Comparison of ENCODE assay signal across 23 mouse cellular contexts in genomic region chr15:98980012-98980614, GRCm38 (mm10). TPM values are rescaled to one million over a fixed set of nuclear protein-coding genes. Genes with fewer than 3 reads are reported as not detected.
A peak's percentile ranks its signal among the peaks of the same experiment; 100 is the strongest.
DNase-seq lines count a peak whose midpoint lies in the region; ATAC-seq and TF ChIP-seq lines count a peak whose summit lies in the region.
"Had no signal": no experiment of that assay in that cellular context is flagged by ENCODE, and none has a peak within 500 bp of the region (broad histone marks: within the 10 kb centered on the region; RNA-seq: fewer than 3 reads in every experiment).

No protein-coding gene starts in this region.

- H3K4me1 ChIP-seq in forebrain, embryonic 13.5 days = peaks cover 62% of the 10 kb centered on the region
- peaks cover 20% of the 10 kb centered on the region for H3K4me1 ChIP-seq in forebrain, postnatal 0 days (ENCODE audit: insufficient read depth)
- H3K4me1 ChIP-seq in embryonic facial prominence, embryonic 15.5 days = peaks cover 28% of the 10 kb centered on the region
- peaks cover 49% of the 10 kb centered on the region for H3K4me1 ChIP-seq in midbrain, embryonic 11.5 days (ENCODE audit: control insufficient read depth, insufficient read depth, low read length)
- H3K4me1 ChIP-seq in neural tube, embryonic 14.5 days (ENCODE audit: control insufficient read depth, insufficient read depth, low read length) = peaks cover 37% of the 10 kb centered on the region
- H3K4me1 ChIP-seq: stomach, embryonic 15.5 days had no signal

- no peak overlapping the region for H3K4me2 ChIP-seq in forebrain, embryonic 13.5 days
- H3K4me2 ChIP-seq in forebrain, postnatal 0 days (ENCODE audit: low read depth) = no peak overlapping the region
- no peak overlapping the region for H3K4me2 ChIP-seq in embryonic facial prominence, embryonic 15.5 days (replicated peaks)
- no peak overlapping the region for H3K4me2 ChIP-seq in midbrain, embryonic 11.5 days
- no peak overlapping the region for H3K4me2 ChIP-seq in neural tube, embryonic 14.5 days (ENCODE audit: low read depth, low read length)
- H3K4me2 ChIP-seq: limb, embryonic 15.5 days; stomach, embryonic 15.5 days had no signal

- peak overlapping the region; percentile 26; the same call in 1 of the 2 replicates for H3K27ac ChIP-seq in forebrain, embryonic 13.5 days
- H3K27ac ChIP-seq in forebrain, postnatal 0 days (ENCODE audit: low read depth, low read length) = no peak overlapping the region
- 0 out of 2 replicates have a peak overlapping the region, but pooled peaks have one; percentile 39 for H3K27ac ChIP-seq in embryonic facial prominence, embryonic 15.5 days (replicated peaks)
- H3K27ac ChIP-seq in midbrain, embryonic 11.5 days (ENCODE audit: low read depth, low read length) = peak overlapping the region; percentile 30; the same call in 1 of the 2 replicates
- peak overlapping the region; percentile 16; the same call in 1 of the 2 replicates for H3K27ac ChIP-seq in neural tube, embryonic 14.5 days (ENCODE audit: low read depth, low read length)
- H3K27ac ChIP-seq: gastrocnemius, adult 2 months; limb, embryonic 15.5 days; macrophage; stomach, embryonic 15.5 days had no signal

- no peaks in the 10 kb centered on the region for H3K27me3 ChIP-seq in forebrain, embryonic 13.5 days
- H3K27me3 ChIP-seq in forebrain, postnatal 0 days (ENCODE audit: insufficient read depth, low read length) = no peaks in the 10 kb centered on the region
- H3K27me3 ChIP-seq in embryonic facial prominence, embryonic 15.5 days = no peaks in the 10 kb centered on the region
- no peaks in the 10 kb centered on the region for H3K27me3 ChIP-seq in midbrain, embryonic 11.5 days (ENCODE audit: control insufficient read depth, insufficient read depth, low read length)
- H3K27me3 ChIP-seq in neural tube, embryonic 14.5 days (ENCODE audit: control insufficient read depth, insufficient read depth, low read length) = no peaks in the 10 kb centered on the region
- H3K27me3 ChIP-seq: limb, embryonic 15.5 days; stomach, embryonic 15.5 days had no signal

- ATAC-seq in forebrain, embryonic 13.5 days = no peak
- ATAC-seq in forebrain, postnatal 0 days = no peak
- ATAC-seq in embryonic facial prominence, embryonic 15.5 days (ENCODE audit: insufficient number of reproducible peaks, low FRiP score, low TSS enrichment, low read depth) = no peak
- no peak for ATAC-seq in midbrain, embryonic 11.5 days (ENCODE audit: low FRiP score)
- no peak for ATAC-seq in neural tube, embryonic 14.5 days (ENCODE audit: low read depth)
- no peak for ATAC-seq in megakaryocyte-erythroid progenitor cell, adult 5-6 weeks (replicated peaks; ENCODE audit: low FRiP score, low TSS enrichment, poor library complexity, severe bottlenecking)
- ATAC-seq: forebrain, embryonic 14.5 days had no signal

- H3K36me3 ChIP-seq in forebrain, embryonic 13.5 days (ENCODE audit: poor library complexity, severe bottlenecking) = no peaks in the 10 kb centered on the region
- no peaks in the 10 kb centered on the region for H3K36me3 ChIP-seq in forebrain, postnatal 0 days (ENCODE audit: insufficient read depth)
- H3K36me3 ChIP-seq in embryonic facial prominence, embryonic 15.5 days = no peaks in the 10 kb centered on the region
- H3K36me3 ChIP-seq in midbrain, embryonic 11.5 days (ENCODE audit: control insufficient read depth, insufficient read depth, low read length) = no peaks in the 10 kb centered on the region
- H3K36me3 ChIP-seq in neural tube, embryonic 14.5 days (ENCODE audit: control insufficient read depth, insufficient read depth, low read length) = no peaks in the 10 kb centered on the region
- H3K36me3 ChIP-seq: limb, embryonic 15.5 days; stomach, embryonic 15.5 days had no signal

- TF ChIP-seq CTCF in forebrain, postnatal 0 days (IDR thresholded peaks at IDR 0.05; ENCODE audit: low read depth) = no peak

- no peak overlapping the region for H3K9ac ChIP-seq in forebrain, embryonic 13.5 days
- H3K9ac ChIP-seq in forebrain, postnatal 0 days = no peak overlapping the region
- no peak overlapping the region for H3K9ac ChIP-seq in embryonic facial prominence, embryonic 15.5 days
- peak overlapping the region; percentile 9; the same call in 1 of the 2 replicates for H3K9ac ChIP-seq in midbrain, embryonic 11.5 days (ENCODE audit: low read length)
- H3K9ac ChIP-seq in neural tube, embryonic 14.5 days (replicated peaks; ENCODE audit: low read depth, low read length) = no peak overlapping the region
- H3K9ac ChIP-seq: limb, embryonic 15.5 days; stomach, embryonic 15.5 days had no signal

- H3K9me3 ChIP-seq in forebrain, embryonic 13.5 days (replicated peaks) = no peaks in the 10 kb centered on the region
- H3K9me3 ChIP-seq in forebrain, postnatal 0 days (ENCODE audit: low read length) = no peaks in the 10 kb centered on the region
- H3K9me3 ChIP-seq in embryonic facial prominence, embryonic 15.5 days (replicated peaks) = no peaks in the 10 kb centered on the region
- H3K9me3 ChIP-seq in midbrain, embryonic 11.5 days (ENCODE audit: control insufficient read depth, low read length) = no peaks in the 10 kb centered on the region
- no peaks in the 10 kb centered on the region for H3K9me3 ChIP-seq in neural tube, embryonic 14.5 days (ENCODE audit: control insufficient read depth, low read length)
- H3K9me3 ChIP-seq: limb, embryonic 15.5 days; stomach, embryonic 15.5 days had no signal

- H3K4me3 ChIP-seq in forebrain, embryonic 13.5 days = no peak overlapping the region
- H3K4me3 ChIP-seq in forebrain, postnatal 0 days (ENCODE audit: low read depth, low read length) = no peak overlapping the region
- H3K4me3 ChIP-seq in embryonic facial prominence, embryonic 15.5 days (replicated peaks) = no peak overlapping the region
- no peak overlapping the region for H3K4me3 ChIP-seq in midbrain, embryonic 11.5 days (ENCODE audit: low read depth, low read length)
- no peak overlapping the region for H3K4me3 ChIP-seq in neural tube, embryonic 14.5 days (ENCODE audit: low read depth, low read length)
- H3K4me3 ChIP-seq: gastrocnemius, adult 2 months; limb, embryonic 15.5 days; myocyte; stomach, embryonic 15.5 days had no signal

- WGBS in forebrain, embryonic 13.5 days = 27% methylated on average over 7 of the region's 7 CpGs
- WGBS in forebrain, postnatal 0 days = 35% methylated on average over 7 of the region's 7 CpGs
- WGBS in embryonic facial prominence, embryonic 15.5 days = 41% methylated on average over 7 of the region's 7 CpGs
- WGBS in midbrain, embryonic 11.5 days = 21% methylated on average over 7 of the region's 7 CpGs
- WGBS in neural tube, embryonic 14.5 days = 34% methylated on average over 7 of the region's 7 CpGs

- DNase-seq in forebrain, postnatal 0 days = no peak
- DNase-seq in midbrain, embryonic 11.5 days (ENCODE audit: low spot score, missing footprints) = peak; percentile 91
- no peak for DNase-seq in layer of hippocampus, postnatal 14 days (ENCODE audit: low spot score in 2 of 2)
- no peak for DNase-seq in gastrocnemius, postnatal 25 days
- DNase-seq: adrenal gland, adult 2 months; cerebellum, adult 9-10 months; gastrocnemius, adult 2 months; heart, postnatal 10 days; kidney, adult 11 months; kidney, postnatal 25 days; lung, adult 18-20 months had no signal

RNA-seq across cellular contexts. Expression of gene Tuba1a, which starts 26.6 kb away (rescaled TPM):
- 10,586 and 11,102 TPM in 2 replicates for polyA plus RNA-seq in forebrain, embryonic 13.5 days (2015; fragmentation: Nextera tagmentation; extraction: Ambion mirVana)
- 18,820 and 21,160 TPM in 2 replicates for total RNA-seq in forebrain, postnatal 0 days (2014; rRNA removed)
- polyA plus RNA-seq in forebrain, postnatal 0 days (2015; fragmentation: Nextera tagmentation; extraction: Ambion mirVana) = 18,258 and 23,279 TPM in 2 replicates
- 1,473 and 1,543 TPM in 2 replicates for polyA plus RNA-seq in embryonic facial prominence, embryonic 15.5 days (2015; fragmentation: Nextera tagmentation; extraction: Ambion mirVana)
- 7,669 and 8,043 TPM in 2 replicates for polyA plus RNA-seq in midbrain, embryonic 11.5 days (2014; fragmentation: Nextera tagmentation; extraction: Ambion mirVana)
- 13,706 and 14,496 TPM in 2 replicates for polyA plus RNA-seq in neural tube, embryonic 14.5 days (2014; fragmentation: Nextera tagmentation; extraction: Ambion mirVana)
- total RNA-seq in layer of hippocampus, postnatal 14 days (2021) = 1,000 to 10,000 TPM; 2,120 to 2,322 TPM
- 10 to 100 TPM; 43.5 to 52.6 TPM for total RNA-seq in gastrocnemius, postnatal 25 days (2021)
- 4.5 and 10.2 TPM in 2 replicates for total RNA-seq in megakaryocyte-erythroid progenitor cell, adult 5-6 weeks (2014; fragmentation: Nextera tagmentation)
- total RNA-seq in megakaryocyte-erythroid progenitor cell, adult 5-6 weeks (2017) = 9.7 and 16.0 TPM in 2 replicates

RNA-seq across cellular contexts. Expression of gene Gm49450, which starts 26.8 kb away (rescaled TPM):
- not detected in 2 replicates for polyA plus RNA-seq in forebrain, embryonic 13.5 days (2015; fragmentation: Nextera tagmentation; extraction: Ambion mirVana)
- total RNA-seq in forebrain, postnatal 0 days (2014; rRNA removed) = 1,610 and 2,499 TPM in 2 replicates
- polyA plus RNA-seq in forebrain, postnatal 0 days (2015; fragmentation: Nextera tagmentation; extraction: Ambion mirVana) = not detected in 2 replicates
- polyA plus RNA-seq in embryonic facial prominence, embryonic 15.5 days (2015; fragmentation: Nextera tagmentation; extraction: Ambion mirVana) = not detected in 2 replicates
- polyA plus RNA-seq in midbrain, embryonic 11.5 days (2014; fragmentation: Nextera tagmentation; extraction: Ambion mirVana) = not detected in 2 replicates
- polyA plus RNA-seq in neural tube, embryonic 14.5 days (2014; fragmentation: Nextera tagmentation; extraction: Ambion mirVana) = not detected in 2 replicates
- total RNA-seq in layer of hippocampus, postnatal 14 days (2021) = not detected
- total RNA-seq in gastrocnemius, postnatal 25 days (2021) = not detected
- not detected in 2 replicates for total RNA-seq in megakaryocyte-erythroid progenitor cell, adult 5-6 weeks (2014; fragmentation: Nextera tagmentation)
- total RNA-seq in megakaryocyte-erythroid progenitor cell, adult 5-6 weeks (2017) = not detected in 2 replicates
- total RNA-seq: ES-E14; gastrocnemius, adult 2 months; heart, postnatal 10 days; layer of hippocampus, postnatal 10 days; left cerebral cortex, postnatal 14 days had no signal
- polyA plus RNA-seq: forebrain, embryonic 14.5 days; limb, embryonic 15.5 days; stomach, embryonic 15.5 days had no signal

RNA-seq across cellular contexts. Expression of gene Tuba1b, which starts 45.7 kb away (rescaled TPM):
- 1,607 and 1,715 TPM in 2 replicates for polyA plus RNA-seq in forebrain, embryonic 13.5 days (2015; fragmentation: Nextera tagmentation; extraction: Ambion mirVana)
- 1,927 and 1,958 TPM in 2 replicates for total RNA-seq in forebrain, postnatal 0 days (2014; rRNA removed)
- 1,265 and 1,341 TPM in 2 replicates for polyA plus RNA-seq in forebrain, postnatal 0 days (2015; fragmentation: Nextera tagmentation; extraction: Ambion mirVana)
- 1,427 and 1,514 TPM in 2 replicates for polyA plus RNA-seq in embryonic facial prominence, embryonic 15.5 days (2015; fragmentation: Nextera tagmentation; extraction: Ambion mirVana)
- polyA plus RNA-seq in midbrain, embryonic 11.5 days (2014; fragmentation: Nextera tagmentation; extraction: Ambion mirVana) = 2,214 and 2,255 TPM in 2 replicates
- polyA plus RNA-seq in neural tube, embryonic 14.5 days (2014; fragmentation: Nextera tagmentation; extraction: Ambion mirVana) = 1,186 and 1,301 TPM in 2 replicates
- 100 to 1,000 TPM; 661 to 671 TPM for total RNA-seq in layer of hippocampus, postnatal 14 days (2021)
- 10 to 100 TPM; 36.4 to 44.5 TPM for total RNA-seq in gastrocnemius, postnatal 25 days (2021)
- total RNA-seq in megakaryocyte-erythroid progenitor cell, adult 5-6 weeks (2014; fragmentation: Nextera tagmentation) = 2,322 and 3,225 TPM in 2 replicates
- 801 and 969 TPM in 2 replicates for total RNA-seq in megakaryocyte-erythroid progenitor cell, adult 5-6 weeks (2017)

RNA-seq across cellular contexts. Expression of gene Tuba1c, which starts 49.6 kb away (rescaled TPM):
- 97.6 and 102 TPM in 2 replicates for polyA plus RNA-seq in forebrain, embryonic 13.5 days (2015; fragmentation: Nextera tagmentation; extraction: Ambion mirVana)
- 22.1 and 24.9 TPM in 2 replicates for total RNA-seq in forebrain, postnatal 0 days (2014; rRNA removed)
- polyA plus RNA-seq in forebrain, postnatal 0 days (2015; fragmentation: Nextera tagmentation; extraction: Ambion mirVana) = 16.4 and 18.8 TPM in 2 replicates
- 131 and 134 TPM in 2 replicates for polyA plus RNA-seq in embryonic facial prominence, embryonic 15.5 days (2015; fragmentation: Nextera tagmentation; extraction: Ambion mirVana)
- 102 and 106 TPM in 2 replicates for polyA plus RNA-seq in midbrain, embryonic 11.5 days (2014; fragmentation: Nextera tagmentation; extraction: Ambion mirVana)
- polyA plus RNA-seq in neural tube, embryonic 14.5 days (2014; fragmentation: Nextera tagmentation; extraction: Ambion mirVana) = 7.3 and 11.5 TPM in 2 replicates
- total RNA-seq in layer of hippocampus, postnatal 14 days (2021) = 100 to 1,000 TPM; 119 to 162 TPM
- 10 to 100 TPM in 1 of 2 experiments, 1 to 10 TPM in 1; 7.1 to 10.7 TPM for total RNA-seq in gastrocnemius, postnatal 25 days (2021)
- total RNA-seq in megakaryocyte-erythroid progenitor cell, adult 5-6 weeks (2014; fragmentation: Nextera tagmentation) = 85.6 and 109 TPM in 2 replicates
- 34.5 and 41.4 TPM in 2 replicates for total RNA-seq in megakaryocyte-erythroid progenitor cell, adult 5-6 weeks (2017)
